8 mouse cellular contexts compared by ENCODE assay signal in the genomic region with DNA sequence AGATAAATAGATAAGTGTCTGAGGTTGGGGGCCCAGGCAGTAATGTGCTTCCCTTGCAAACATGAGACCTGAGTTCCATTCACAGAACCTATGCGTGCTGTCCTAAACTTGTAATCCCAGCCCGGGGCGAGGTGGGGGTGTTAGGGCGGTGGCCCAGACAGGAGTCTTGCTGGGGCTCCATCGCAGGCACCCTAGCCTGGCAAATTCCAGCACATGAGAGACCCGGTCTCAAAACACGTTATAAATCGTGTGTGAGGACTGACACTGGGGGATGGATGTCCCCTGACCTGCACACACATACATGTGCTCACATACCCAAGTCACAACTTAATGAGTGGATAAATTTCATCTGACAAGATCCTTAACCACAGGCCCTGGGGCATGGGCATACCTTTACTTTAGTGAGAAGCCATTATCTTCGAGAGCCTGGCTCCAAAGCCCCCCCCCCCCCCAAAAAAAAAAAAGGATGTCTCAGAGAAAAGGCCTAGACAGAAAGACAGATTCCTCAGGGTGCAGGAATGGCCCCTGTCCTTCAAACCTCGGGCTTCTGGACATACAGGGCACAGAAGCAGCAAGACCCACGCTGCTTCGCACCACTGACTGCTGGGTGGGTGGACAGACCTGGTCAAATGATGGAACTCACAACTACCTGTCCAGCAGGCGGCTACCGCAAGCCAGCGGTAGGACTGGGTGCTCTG. TPM values are rescaled to one million over a fixed set of nuclear protein-coding genes. Genes with fewer than 3 reads are reported as not detected.
A peak's percentile ranks its signal among the peaks of the same experiment; 100 is the strongest.
DNase-seq lines count a peak whose midpoint lies in the region; ATAC-seq and TF ChIP-seq lines count a peak whose summit lies in the region.

No protein-coding gene starts in this region.

- H3K27ac ChIP-seq in kidney, adult 2 months (ENCODE audit: insufficient read depth, low read depth, low read length): no peak overlapping the region
- H3K27ac ChIP-seq in bone marrow macrophage, adult 2 months (ENCODE audit: insufficient read depth, low read depth, low read length): no peak overlapping the region
- H3K27ac ChIP-seq in hindbrain, embryonic 12.5 days: no peak overlapping the region
- H3K27ac ChIP-seq in midbrain, embryonic 14.5 days (replicated peaks; ENCODE audit: low read depth, low read length): no peak overlapping the region

- H3K4me2 ChIP-seq in hindbrain, embryonic 12.5 days (replicated peaks): peak overlapping the region; percentile 76
- peak overlapping the region; percentile 68 for H3K4me2 ChIP-seq in midbrain, embryonic 14.5 days (ENCODE audit: low read length)

- no peak for TF ChIP-seq CTCF in kidney, adult 2 months (conservative IDR thresholded peaks at IDR 0.05; ENCODE audit: insufficient read depth, insufficient read length, low read depth, low read length)
- no peak for TF ChIP-seq CTCF in bone marrow macrophage, adult 2 months (IDR thresholded peaks at IDR 0.05; ENCODE audit: low read depth, low read length)

- H3K9me3 ChIP-seq in hindbrain, embryonic 12.5 days (replicated peaks): no peaks in the 10 kb centered on the region
- H3K9me3 ChIP-seq in midbrain, embryonic 14.5 days (ENCODE audit: control insufficient read depth, low read length): no peaks in the 10 kb centered on the region

- peak overlapping the region; percentile 42; the same call in 1 of the 2 replicates for H3K4me3 ChIP-seq in kidney, adult 2 months (ENCODE audit: insufficient read depth, low read depth, low read length)
- H3K4me3 ChIP-seq in bone marrow macrophage, adult 2 months (ENCODE audit: insufficient read depth, low read length): peak overlapping the region; percentile 32
- H3K4me3 ChIP-seq in hindbrain, embryonic 12.5 days: peak overlapping the region; percentile 35
- peak overlapping the region; percentile 32 for H3K4me3 ChIP-seq in midbrain, embryonic 14.5 days (replicated peaks; ENCODE audit: low read depth, low read length)

- DNase-seq in kidney, adult 2 months: no peak
- DNase-seq in kidney, postnatal 10 days: no peak
- DNase-seq in midbrain, embryonic 14.5 days: no peak
- DNase-seq in T-cell, adult 2 months (ENCODE audit: low spot score): no peak
- no peak for DNase-seq in embryo, embryonic 10 days (ENCODE audit: low spot score)
- no peak for DNase-seq in layer of hippocampus, postnatal 25 days (ENCODE audit: extremely low spot score in 1 of 2, low spot score in 1 of 2)

- H3K27me3 ChIP-seq in kidney, adult 2 months (replicated peaks; ENCODE audit: control insufficient read depth, insufficient read depth, low read length): no peaks in the 10 kb centered on the region
- no peaks in the 10 kb centered on the region for H3K27me3 ChIP-seq in hindbrain, embryonic 12.5 days
- H3K27me3 ChIP-seq in midbrain, embryonic 14.5 days (ENCODE audit: control insufficient read depth, insufficient read depth, low read length): no peaks in the 10 kb centered on the region

- ATAC-seq in hindbrain, embryonic 12.5 days (ENCODE audit: low FRiP score): peak; percentile 69
- ATAC-seq in midbrain, embryonic 14.5 days (ENCODE audit: low FRiP score, low TSS enrichment): peak; percentile 64

- no peaks in the 10 kb centered on the region for H3K36me3 ChIP-seq in kidney, adult 2 months (ENCODE audit: control insufficient read depth, insufficient read depth, low read length)
- no peaks in the 10 kb centered on the region for H3K36me3 ChIP-seq in hindbrain, embryonic 12.5 days
- no peaks in the 10 kb centered on the region for H3K36me3 ChIP-seq in midbrain, embryonic 14.5 days (ENCODE audit: control insufficient read depth, insufficient read depth, low read length)

- no peaks in the 10 kb centered on the region for H3K4me1 ChIP-seq in kidney, adult 2 months (ENCODE audit: control insufficient read depth, insufficient read depth, low read length)
- 0 out of 2 replicates have a peak, but pooled peaks cover 2% of the 10 kb centered on the region for H3K4me1 ChIP-seq in bone marrow macrophage, adult 2 months (ENCODE audit: control insufficient read depth, insufficient read depth, low read length)
- H3K4me1 ChIP-seq in hindbrain, embryonic 12.5 days: 0 out of 2 replicates have a peak, but pooled peaks cover 3% of the 10 kb centered on the region
- no peaks in the 10 kb centered on the region for H3K4me1 ChIP-seq in midbrain, embryonic 14.5 days (ENCODE audit: control insufficient read depth, insufficient read depth, low read length)

- peak overlapping the region; percentile 64 for H3K9ac ChIP-seq in hindbrain, embryonic 12.5 days
- peak overlapping the region; percentile 48 for H3K9ac ChIP-seq in midbrain, embryonic 14.5 days (replicated peaks; ENCODE audit: low read length)

- no peak for TF ChIP-seq POLR2A in kidney, adult 2 months (IDR thresholded peaks at IDR 0.05; ENCODE audit: low read depth, low read length)
- no peak for TF ChIP-seq POLR2A in bone marrow macrophage, adult 2 months (IDR thresholded peaks at IDR 0.05; ENCODE audit: borderline replicate concordance, low read depth, low read length)

- 55% methylated on average over 15 of the region's 15 CpGs for WGBS in kidney, adult 2 months
- WGBS in hindbrain, embryonic 12.5 days: 55% methylated on average over 15 of the region's 15 CpGs
- WGBS in midbrain, embryonic 14.5 days: 53% methylated on average over 15 of the region's 15 CpGs

RNA-seq across cellular contexts. Expression of a gene that starts 13.8 kb away (rescaled TPM):
- polyA plus RNA-seq in kidney, adult 2 months (2012; rRNA removed): 32.2 and 33.2 TPM in 2 replicates
- polyA plus RNA-seq in bone marrow macrophage, adult 2 months (2012; ENCODE audit: insufficient read depth, insufficient read length, missing spikeins): 19.4 and 19.9 TPM in 2 replicates
- polyA plus RNA-seq in hindbrain, embryonic 12.5 days (2016; fragmentation: Nextera tagmentation; extraction: Ambion mirVana): 57.1 and 62.8 TPM in 2 replicates
- polyA plus RNA-seq in midbrain, embryonic 14.5 days (2014; fragmentation: Nextera tagmentation; extraction: Ambion mirVana): 46.2 TPM in 2 replicates
- 10 to 100 TPM; 30.0 to 40.0 TPM for total RNA-seq in layer of hippocampus, postnatal 25 days (2021)

RNA-seq across cellular contexts. Expression of a gene that starts 14.1 kb away (rescaled TPM):
- polyA plus RNA-seq in kidney, adult 2 months (2012; rRNA removed): 793 and 827 TPM in 2 replicates
- polyA plus RNA-seq in bone marrow macrophage, adult 2 months (2012; ENCODE audit: insufficient read depth, insufficient read length, missing spikeins): 189 and 215 TPM in 2 replicates
- polyA plus RNA-seq in hindbrain, embryonic 12.5 days (2016; fragmentation: Nextera tagmentation; extraction: Ambion mirVana): 646 and 653 TPM in 2 replicates
- 987 and 1,278 TPM in 2 replicates for polyA plus RNA-seq in midbrain, embryonic 14.5 days (2014; fragmentation: Nextera tagmentation; extraction: Ambion mirVana)
- 100 to 1,000 TPM; 510 to 556 TPM for total RNA-seq in layer of hippocampus, postnatal 25 days (2021)

RNA-seq across cellular contexts. Expression of a gene that starts 30.6 kb away (rescaled TPM):
- 57.6 and 66.6 TPM in 2 replicates for polyA plus RNA-seq in kidney, adult 2 months (2012; rRNA removed)
- polyA plus RNA-seq in bone marrow macrophage, adult 2 months (2012; ENCODE audit: insufficient read depth, insufficient read length, missing spikeins): 25.6 and 32.2 TPM in 2 replicates
- 188 and 193 TPM in 2 replicates for polyA plus RNA-seq in hindbrain, embryonic 12.5 days (2016; fragmentation: Nextera tagmentation; extraction: Ambion mirVana)
- polyA plus RNA-seq in midbrain, embryonic 14.5 days (2014; fragmentation: Nextera tagmentation; extraction: Ambion mirVana): 106 and 116 TPM in 2 replicates
- total RNA-seq in layer of hippocampus, postnatal 25 days (2021): 10 to 100 TPM; 67.7 to 69.2 TPM

RNA-seq across cellular contexts. Expression of a gene that starts 44.6 kb away (rescaled TPM):
- 21.8 and 23.3 TPM in 2 replicates for polyA plus RNA-seq in kidney, adult 2 months (2012; rRNA removed)
- polyA plus RNA-seq in bone marrow macrophage, adult 2 months (2012; ENCODE audit: insufficient read depth, insufficient read length, missing spikeins): 0.16 and 0.53 TPM in 2 replicates
- polyA plus RNA-seq in hindbrain, embryonic 12.5 days (2016; fragmentation: Nextera tagmentation; extraction: Ambion mirVana): 0.70 and 0.93 TPM in 2 replicates
- 0.72 and 1.3 TPM in 2 replicates for polyA plus RNA-seq in midbrain, embryonic 14.5 days (2014; fragmentation: Nextera tagmentation; extraction: Ambion mirVana)
- 1 to 10 TPM; 1.3 to 1.6 TPM for total RNA-seq in layer of hippocampus, postnatal 25 days (2021)

RNA-seq across cellular contexts. Expression of a gene that starts 55.4 kb away (rescaled TPM):
- polyA plus RNA-seq in kidney, adult 2 months (2012; rRNA removed): 704 and 720 TPM in 2 replicates
- polyA plus RNA-seq in bone marrow macrophage, adult 2 months (2012; ENCODE audit: insufficient read depth, insufficient read length, missing spikeins): 130 and 134 TPM in 2 replicates
- polyA plus RNA-seq in hindbrain, embryonic 12.5 days (2016; fragmentation: Nextera tagmentation; extraction: Ambion mirVana): 307 and 342 TPM in 2 replicates
- 346 and 405 TPM in 2 replicates for polyA plus RNA-seq in midbrain, embryonic 14.5 days (2014; fragmentation: Nextera tagmentation; extraction: Ambion mirVana)
- total RNA-seq in layer of hippocampus, postnatal 25 days (2021): 100 to 1,000 TPM; 140 to 161 TPM
